Mouse (Mus musculus) ES-Bruce4 (cell line): Measurements from ENCODE around the gene Sfxn1.

Source experiments
- CTCF ChIP-seq: IDR thresholded peaks from one replicate; pipeline ENCODE4 v1.8.1; 2011; ENCODE audit warnings: low read depth, low read length
- EP300 ChIP-seq: IDR thresholded peaks from 2 replicates; pipeline ENCODE4 v1.6.1; 2011; ENCODE audit warnings: low read depth, low read length; ENCODE audit not compliant: insufficient read depth
- POLR2A ChIP-seq: IDR thresholded peaks from one replicate; pipeline ENCODE4 v1.8.1; 2011; ENCODE audit warnings: low read length; ENCODE audit not compliant: insufficient read depth

DNA sequence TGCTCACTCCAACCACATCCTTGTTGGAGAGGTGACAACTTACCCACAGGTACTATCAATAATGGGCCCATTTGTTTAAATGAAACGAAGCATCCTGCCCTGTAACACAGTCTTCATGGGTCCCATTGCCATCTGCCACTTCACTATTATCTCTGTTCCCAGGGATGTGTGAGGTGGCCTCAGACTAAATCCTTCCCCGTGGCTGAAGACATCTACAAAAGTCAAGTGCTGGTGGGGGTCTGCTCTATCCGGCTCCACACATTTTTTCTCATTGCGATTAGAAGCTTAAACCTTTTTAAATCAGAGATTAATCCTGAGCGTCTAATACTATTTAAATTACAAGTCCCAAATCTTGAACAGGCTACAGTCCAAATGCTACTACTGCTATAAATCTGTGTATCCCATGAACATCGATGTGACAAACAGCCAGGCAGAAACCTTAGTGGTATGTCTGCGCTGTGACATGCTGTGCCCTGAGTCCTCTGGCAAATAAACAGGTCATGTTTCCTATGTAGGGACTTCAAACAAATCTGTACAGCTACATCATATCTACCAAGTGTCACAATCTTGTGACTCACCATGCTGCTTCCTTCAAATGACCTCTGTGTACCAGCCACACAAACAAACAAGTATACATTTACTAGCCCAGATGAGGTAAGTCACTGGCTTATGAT lies 22.9 kb upstream of the Sfxn1 start:
- TF ChIP-seq POLR2A (no peak), CTCF (no peak), EP300 (no peak)
